Mouse (Mus musculus) left cerebral cortex, adult 8-10 months (tissue): ENCODE measurements around the gene Igfbpl1. TPM values are rescaled to one million over a fixed set of nuclear protein-coding genes. Genes with fewer than 3 reads are reported as not detected.

ENCODE experiments used
- DNase-seq, 2 experiments: peaks; one replicate each; pipeline ENCODE4 v3.0.0; 2022; ENCODE audit warnings: low spot score in 2 of 2
- total RNA-seq, 4 experiments: library from RNA; stranded (reverse); gene quantifications; 2 replicates each; pipeline ENCODE4 v1.2.4; 2022

The Igfbpl1 gene
- 1 to 10 TPM in 3 of 4 experiments, under 1 TPM in 1; 0.62 to 2.9 (median 2.1) TPM for total RNA-seq

GRCm38 (mm10) chr4:45826275-45827040 lies at the start of gene Igfbpl1:
Gene Igfbpl1 (minus strand): TSS chr4:45826923.
- DNase-seq: no peak

GRCm38 (mm10) chr4:45872147-45872546 lies 45.4 kb upstream of the Igfbpl1 start:
- DNase-seq: no peak

- no peak for DNase-seq
Observed at GRCm38 (mm10) chr4:45869021-45869815, 42.5 kb upstream of the Igfbpl1 start.

- no peak for DNase-seq
Observed at GRCm38 (mm10) chr4:45867416-45867815, 40.7 kb upstream of the Igfbpl1 start.

- no peak for DNase-seq
Observed at GRCm38 (mm10) chr4:45861160-45861559, 34.4 kb upstream of the Igfbpl1 start.

- DNase-seq: peak; percentile 24 to 50
Observed at GRCm38 (mm10) chr4:45855803-45856424, 29.2 kb upstream of the Igfbpl1 start.

- no peak for DNase-seq
Observed at GRCm38 (mm10) chr4:45853496-45854246, 26.9 kb upstream of the Igfbpl1 start.

GRCm38 (mm10) chr4:45851640-45852051 lies 24.9 kb upstream of the Igfbpl1 start:
- DNase-seq: no peak

GRCm38 (mm10) chr4:45849419-45849818 lies 22.7 kb upstream of the Igfbpl1 start:
- no peak for DNase-seq

- DNase-seq: no peak
Observed at GRCm38 (mm10) chr4:45848825-45849156, 22.1 kb upstream of the Igfbpl1 start.

GRCm38 (mm10) chr4:45848109-45848824 lies 21.5 kb upstream of the Igfbpl1 start, which contains the start of gene Stra6l:
Gene Stra6l (plus strand): TSS chr4:45848664.
- no peak for DNase-seq

GRCm38 (mm10) chr4:45846263-45846662 lies 19.5 kb upstream of the Igfbpl1 start:
- no peak for DNase-seq

GRCm38 (mm10) chr4:45844355-45844754 lies 17.6 kb upstream of the Igfbpl1 start:
- peak in 1 of 2 experiments; percentile 29 for DNase-seq

GRCm38 (mm10) chr4:45833461-45833860 lies 6.7 kb upstream of the Igfbpl1 start:
- no peak for DNase-seq

- peak; percentile 12 to 52 for DNase-seq
Observed at GRCm38 (mm10) chr4:45831996-45832395, 5.3 kb upstream of the Igfbpl1 start.

GRCm38 (mm10) chr4:45829907-45830759 lies 3.4 kb upstream of the Igfbpl1 start:
- DNase-seq: no peak

GRCm38 (mm10) chr4:45824761-45825556 lies 1.8 kb downstream of the Igfbpl1 start:
- no peak for DNase-seq

- DNase-seq: no peak
Observed at GRCm38 (mm10) chr4:45824049-45824760, 2.5 kb downstream of the Igfbpl1 start.
